Mouse (Mus musculus): ENCODE data around the gene Cmklr1.
A peak's percentile ranks its signal among the peaks of the same experiment; 100 is the strongest.

Gene Cmklr1

DNA sequence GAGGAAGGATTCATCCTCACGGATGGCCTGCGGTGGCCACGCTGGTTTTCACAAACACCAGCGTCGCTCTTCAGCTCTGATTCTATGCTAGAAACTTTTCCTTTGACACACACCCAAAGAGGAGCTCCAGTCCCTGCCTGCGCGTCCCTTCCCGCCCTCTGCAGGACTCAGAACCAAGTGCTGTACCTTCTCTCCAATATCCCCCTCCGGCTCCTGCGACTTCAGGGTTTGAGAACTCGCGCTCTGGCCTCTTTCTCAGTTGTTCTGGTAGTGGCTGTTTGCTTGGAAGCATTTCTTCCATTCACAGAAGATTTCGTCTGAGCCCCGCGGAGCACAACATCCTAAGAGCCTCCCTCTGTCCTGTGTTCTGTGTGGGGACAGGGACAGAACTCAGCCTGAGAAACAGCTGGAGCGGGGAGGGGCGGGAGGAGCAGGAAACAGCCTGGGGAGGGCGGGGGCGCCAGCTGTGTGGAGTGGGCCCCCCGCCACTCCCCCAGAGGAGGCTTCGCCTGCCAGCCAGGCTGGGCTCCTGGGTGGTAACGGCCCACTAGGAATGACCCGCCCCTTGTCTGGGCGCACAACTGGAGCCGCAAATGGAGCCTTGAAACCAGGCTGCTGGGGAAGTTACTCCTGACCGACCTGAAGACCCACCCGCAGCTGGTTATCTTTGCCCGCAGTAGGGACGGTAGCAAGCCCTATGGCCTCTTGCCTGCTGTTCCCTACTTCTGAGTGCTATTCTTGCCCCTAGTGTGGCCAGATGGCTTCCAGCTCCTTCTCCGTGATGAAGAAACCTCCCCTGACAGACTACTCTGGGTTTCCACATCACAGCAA, at the start of gene Cmklr1:
Gene Cmklr1 (minus strand): TSS at position 392 of the 831 bp plus-strand sequence.
- no peak for DNase-seq

DNA sequence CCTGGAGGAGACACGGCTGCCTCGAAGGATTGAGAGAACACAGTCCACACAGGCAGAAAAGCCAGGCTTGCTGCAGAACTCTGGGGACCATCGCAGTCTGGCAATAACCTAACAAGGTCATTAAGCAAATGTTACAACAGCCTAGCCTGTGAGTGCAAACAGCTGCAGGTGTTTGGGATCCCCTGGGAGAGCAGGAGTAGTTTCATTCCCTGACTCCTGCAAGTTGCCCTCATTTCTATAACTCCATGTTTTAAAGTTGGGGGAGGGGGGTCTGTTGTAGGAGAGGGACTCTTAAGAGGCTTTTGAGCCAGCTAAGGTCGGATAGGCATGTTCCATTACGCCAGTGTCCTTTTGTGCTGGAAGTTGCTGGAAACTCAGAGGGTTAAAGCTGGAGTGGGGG, 44.2 kb upstream of the Cmklr1 start:
- DNase-seq = no peak

DNA sequence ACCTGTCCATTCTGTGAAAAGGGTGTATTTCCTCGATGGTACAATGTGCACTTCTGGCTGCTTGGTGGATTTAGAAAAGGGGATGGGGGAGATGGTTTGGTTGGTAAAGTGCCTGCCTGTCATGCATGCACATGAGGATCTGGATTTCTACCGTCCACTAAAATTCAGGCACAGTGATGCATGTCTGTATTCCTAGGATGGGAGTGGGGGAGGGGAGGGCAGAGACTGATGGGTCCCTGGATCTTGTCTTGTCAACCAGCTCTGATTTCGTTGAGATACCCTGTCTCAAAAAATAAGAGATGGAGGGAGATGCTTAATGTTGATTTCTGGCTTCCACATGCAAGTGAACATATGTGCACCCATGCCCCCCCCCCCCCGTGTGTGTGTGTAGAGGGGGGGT, 43.8 kb upstream of the Cmklr1 start:
- no peak for DNase-seq

DNA sequence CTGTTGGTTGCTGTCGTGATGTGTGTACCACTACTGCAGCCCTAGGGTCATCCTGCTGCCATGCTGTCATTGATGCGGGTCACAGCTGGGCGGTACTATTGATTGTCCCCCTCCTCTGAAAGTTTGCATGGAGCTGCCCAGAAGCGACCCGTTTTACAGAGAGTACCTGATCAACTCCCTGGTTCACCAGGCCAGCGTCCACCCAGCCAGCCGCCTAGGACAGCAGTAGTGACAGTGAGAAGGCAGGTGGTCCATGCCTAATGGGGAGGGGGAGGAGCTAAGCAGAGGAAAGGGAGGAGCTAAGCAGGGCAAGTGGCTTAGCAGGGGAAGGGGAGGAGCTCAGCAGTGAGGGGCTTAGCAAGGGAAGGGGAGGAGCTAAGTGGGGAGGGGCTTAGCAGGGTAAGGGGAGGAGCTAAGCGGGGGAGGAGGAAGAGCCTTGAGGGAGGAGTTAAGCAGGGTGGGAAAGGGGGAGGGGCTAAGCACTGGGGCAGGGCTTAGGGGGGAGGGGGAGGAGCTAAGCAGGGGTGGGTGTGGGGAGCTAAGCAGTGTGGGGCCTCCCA, 43.0 kb upstream of the Cmklr1 start:
- DNase-seq = no peak

DNA sequence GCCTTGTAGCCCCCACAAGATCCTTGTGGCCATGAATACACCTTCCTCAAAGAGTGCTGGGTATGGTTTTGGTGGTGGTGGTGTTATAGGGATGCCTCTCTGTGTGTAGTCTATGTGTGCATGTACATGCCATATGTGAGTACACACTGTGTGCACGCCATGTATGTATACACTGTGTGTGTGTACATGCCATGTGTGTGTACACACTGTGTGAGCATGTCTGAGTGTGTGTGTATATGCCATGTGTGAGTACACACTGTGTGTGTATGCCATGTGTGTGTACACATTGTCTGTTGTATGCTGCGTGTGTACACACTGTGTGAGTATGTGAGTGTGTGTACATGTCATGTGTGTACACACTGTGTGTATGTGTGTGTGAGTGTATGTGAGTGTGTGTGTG, 40.6 kb upstream of the Cmklr1 start:
- no peak for DNase-seq

DNA sequence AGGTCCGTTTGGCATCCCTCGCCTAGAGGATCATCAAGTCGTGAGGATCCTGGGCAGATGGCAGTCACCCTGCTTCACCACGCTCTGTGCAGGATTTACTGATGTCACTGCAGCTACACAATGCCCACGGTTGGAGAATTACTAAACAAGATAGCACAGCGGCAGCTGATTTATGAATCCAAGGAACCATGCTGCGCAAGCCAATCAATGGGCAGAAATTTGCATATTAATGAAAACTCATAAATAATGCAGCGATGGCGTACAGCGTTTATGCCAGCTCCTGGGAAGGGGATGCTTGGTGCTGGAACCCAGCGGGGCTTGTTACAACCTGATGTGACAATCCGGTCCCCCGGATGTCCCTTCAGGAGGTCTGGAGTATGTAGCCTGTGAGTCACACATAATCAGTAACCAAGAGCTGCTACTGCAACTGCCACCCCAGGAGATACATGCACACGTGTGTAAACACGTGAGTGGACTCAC, 39.9 kb upstream of the Cmklr1 start:
- peak in 1 of 2 experiments; percentile 39 for DNase-seq

DNA sequence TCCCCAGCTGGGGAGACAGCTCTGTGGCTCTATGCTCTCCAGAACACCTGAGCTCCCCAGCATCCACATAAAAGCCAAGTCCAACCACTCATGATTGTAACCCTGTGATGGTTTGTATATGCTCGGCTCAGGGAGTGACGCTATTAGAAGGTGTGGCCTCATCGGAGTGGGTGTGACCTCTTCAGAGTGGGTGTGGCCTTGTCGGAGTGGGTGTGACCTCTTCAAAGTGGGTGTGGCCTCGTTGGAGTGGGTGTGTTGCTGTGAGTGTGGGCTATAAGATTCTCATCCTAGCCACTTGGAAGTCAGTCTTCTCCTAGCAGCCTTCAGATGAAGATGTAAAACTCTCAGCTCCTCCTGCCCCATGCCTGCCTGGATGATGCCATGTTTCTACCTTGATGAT, 37.3 kb upstream of the Cmklr1 start:
- no peak for DNase-seq

DNA sequence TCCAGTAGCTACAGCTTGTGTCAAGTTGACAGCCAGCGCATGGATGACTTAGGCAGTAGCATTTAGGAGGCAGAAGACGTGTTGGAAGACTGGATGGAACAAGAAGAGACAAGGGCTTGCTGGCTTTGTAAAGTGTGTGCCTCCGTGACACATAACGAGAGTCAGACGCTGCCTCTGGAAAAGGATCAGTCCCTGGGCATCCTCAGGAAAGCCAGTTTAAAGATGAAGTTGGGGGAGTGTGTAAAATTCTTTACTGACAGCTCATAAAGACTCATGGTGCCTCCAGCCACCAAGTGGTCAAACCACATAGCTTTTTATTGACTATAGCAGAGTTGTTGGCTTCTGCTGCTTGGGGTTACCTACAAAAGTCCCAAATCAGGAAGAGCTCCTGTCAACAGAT, 35.2 kb upstream of the Cmklr1 start:
- no peak for DNase-seq

DNA sequence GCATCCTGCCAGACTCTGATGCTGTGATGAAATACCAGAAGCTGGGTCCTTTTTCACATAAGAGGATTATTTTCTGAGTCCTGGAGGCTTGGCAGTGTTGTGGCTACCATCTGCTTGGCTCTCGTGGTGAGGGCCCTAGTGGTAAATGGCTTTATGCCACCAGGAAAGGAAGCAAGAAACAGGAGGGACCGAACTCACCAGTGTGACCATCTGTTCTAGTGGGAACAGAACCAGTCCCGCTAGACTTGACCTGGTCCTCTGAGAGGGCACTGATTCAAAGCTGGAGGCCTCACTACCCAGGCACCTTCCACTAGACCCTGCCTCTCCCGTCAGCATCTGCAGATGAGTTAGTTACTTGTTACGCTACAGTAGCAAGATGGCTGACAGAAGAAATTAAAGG, 33.0 kb upstream of the Cmklr1 start:
- DNase-seq = peak; percentile 81 to 83

DNA sequence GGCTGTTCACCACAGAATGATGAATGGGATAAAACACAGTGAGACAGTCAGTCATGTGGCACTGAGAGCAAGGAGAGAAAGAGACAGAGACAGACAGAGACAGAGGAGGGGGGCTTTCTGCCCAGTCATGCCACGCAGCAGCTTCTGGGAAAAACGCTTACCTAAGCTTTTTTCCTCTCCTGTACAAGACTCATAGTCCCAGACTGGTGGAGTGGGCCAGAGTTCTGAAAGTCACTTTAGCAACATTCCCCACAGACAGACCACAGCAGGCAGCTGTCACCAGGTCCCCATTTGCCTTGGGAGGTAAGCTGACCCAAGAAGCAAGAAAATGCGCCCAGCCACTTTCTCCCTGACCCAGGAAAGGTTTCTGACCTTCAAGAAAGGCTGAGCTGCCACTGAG, 32.2 kb upstream of the Cmklr1 start:
- no peak for DNase-seq

DNA sequence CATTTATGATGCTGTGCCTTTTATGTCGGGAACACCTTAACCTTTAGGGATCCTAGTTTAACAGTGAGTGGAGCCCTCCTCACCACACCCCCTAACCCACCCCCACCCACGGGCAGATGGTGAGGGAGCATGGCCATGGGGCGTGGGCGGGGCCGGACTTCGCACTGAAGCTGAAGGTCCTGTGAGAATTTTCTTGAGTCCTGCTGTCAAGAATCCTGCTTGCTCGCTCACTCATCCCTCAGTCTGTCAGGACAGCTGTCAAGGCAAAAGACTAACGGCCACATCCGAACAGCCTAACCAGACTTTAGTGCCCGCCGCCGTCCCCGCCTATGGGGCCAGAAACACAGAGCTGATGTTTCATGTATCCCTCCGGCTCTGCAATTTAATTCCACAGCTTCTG, 31.0 kb upstream of the Cmklr1 start:
- peak in 1 of 2 experiments; percentile 50 for DNase-seq

DNA sequence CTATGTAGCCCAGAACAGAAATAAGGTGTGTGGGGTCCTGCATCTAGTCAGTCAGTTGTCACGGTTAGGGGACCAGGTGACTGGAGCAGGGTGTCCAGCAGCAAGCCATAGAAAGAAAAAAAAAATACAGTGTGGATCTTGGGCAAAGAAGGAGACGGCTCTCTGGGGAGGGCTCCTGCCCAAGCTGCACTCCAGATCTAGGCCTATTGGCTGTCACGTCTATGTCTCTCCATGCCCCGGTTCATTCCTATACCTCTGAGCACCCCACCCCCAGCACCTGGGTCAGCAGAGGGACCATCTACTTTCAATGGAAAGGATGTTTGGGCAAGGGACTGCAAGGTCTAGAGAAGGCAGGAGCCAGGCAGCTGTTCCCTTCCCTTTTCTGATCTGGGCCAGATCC, 29.3 kb upstream of the Cmklr1 start:
- DNase-seq = no peak

DNA sequence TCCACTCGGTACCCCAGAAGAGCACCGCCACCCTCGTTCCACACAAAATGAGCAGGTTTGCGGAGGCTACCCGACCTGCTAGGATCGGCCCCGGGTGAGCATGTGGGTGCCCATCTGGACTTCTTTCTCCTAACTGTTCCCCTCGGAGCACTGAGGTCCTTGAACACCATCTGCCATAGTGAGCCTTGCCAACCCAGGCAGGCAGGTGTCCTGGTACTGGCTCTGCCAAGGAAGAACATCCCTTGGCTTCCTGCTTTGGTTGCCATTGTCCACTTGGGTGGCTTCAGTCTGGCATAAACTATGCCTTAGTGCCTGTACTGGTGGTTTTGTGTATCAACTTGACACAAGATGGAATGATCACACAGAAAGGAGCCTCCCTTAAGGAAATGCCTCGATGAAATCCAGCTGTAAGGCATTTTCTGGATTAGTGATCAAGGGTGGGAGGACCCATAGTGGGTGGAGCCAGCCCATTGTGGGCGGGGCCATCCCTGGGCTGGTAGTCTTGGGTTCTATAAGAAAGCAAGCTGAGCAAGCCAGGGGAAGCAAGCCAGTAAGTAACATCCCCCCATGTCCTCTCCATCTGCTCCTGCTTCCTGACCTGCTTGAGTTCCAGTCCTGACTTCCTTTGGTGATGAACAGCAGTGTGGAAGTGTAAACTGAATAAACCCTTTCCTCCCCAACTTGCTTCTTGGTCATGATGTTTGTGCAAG, 28.7 kb upstream of the Cmklr1 start:
- peak; percentile 96 to 98 for DNase-seq

DNA sequence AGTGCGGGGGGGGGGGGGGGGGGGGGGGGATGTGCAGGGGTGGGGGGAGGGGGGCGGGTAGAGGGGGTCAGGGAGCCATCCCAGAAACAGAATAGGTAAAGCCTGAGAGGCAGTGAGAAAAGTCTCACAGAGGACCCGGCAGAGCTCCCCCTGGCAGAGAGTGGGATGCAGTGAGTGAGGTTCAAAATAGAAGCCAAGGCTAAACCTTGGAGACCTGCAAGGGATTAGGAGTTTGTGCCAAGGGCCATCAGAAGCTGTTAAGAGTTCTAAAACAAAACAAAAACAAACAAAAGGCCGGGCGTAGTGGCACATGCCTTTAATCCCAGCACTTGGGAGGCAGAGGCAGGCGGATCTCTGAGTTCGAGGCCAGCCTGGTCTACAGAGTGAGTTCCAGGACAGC, 27.3 kb upstream of the Cmklr1 start:
- DNase-seq = no peak

DNA sequence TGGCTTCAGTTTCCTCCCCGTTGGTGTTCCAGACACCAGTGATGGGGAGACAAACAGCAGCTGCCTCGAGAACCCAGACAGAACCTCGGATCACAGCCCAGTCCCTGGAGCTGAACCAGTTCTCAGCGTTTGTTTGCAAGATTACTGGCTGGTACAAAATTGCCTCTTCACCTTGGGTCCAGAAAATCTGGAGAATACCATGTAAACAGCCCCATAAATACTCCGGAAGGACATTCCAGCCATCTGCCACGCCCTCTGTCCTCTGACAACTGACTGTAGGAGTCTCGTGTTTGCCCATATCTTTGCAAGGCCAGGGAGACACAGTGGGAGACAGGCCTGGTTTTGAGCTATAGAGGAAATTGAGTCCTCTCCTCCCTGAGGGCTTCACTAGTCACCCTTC, 24.6 kb upstream of the Cmklr1 start:
- peak in 1 of 2 experiments; percentile 33 for DNase-seq

DNA sequence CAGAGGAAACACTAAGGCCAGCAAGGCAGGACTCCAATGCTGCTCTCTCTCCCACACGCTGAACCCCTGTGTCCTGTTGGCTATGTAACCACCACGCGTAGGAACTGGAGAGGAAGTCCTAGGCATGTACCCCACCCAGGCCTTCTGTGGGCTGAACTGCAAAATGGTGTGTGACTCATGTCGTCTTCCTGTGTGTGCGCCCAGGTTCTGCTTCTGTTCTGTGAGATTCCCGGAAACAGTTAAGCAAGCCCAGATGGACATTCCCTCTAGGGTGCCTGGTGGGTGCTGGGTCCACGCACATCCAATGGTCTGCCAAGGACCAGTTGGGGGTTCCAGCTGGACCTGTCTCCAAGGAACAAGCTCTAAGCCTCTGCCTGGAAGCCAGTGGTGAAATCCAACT, 22.2 kb upstream of the Cmklr1 start:
- no peak for DNase-seq

DNA sequence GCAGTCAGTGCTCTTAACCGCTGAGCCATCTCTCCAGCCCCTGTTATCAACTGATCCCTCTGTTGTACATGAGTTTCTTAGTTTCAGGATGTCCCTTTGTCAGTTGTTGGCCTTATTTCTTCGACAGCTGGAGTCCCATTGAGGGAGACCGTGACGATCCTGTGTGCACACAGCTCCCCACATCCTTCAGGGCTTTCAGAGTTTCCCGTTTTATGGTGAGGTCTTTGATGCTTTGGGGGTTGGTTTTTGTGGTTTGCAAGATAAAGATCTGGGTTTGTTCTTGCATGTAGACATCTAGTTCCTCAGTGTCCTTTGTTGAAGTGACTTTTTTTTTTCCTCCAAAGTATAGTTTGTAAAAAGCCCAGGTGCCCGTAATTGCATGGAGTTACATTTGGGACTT, 20.4 kb upstream of the Cmklr1 start:
- DNase-seq = no peak

DNA sequence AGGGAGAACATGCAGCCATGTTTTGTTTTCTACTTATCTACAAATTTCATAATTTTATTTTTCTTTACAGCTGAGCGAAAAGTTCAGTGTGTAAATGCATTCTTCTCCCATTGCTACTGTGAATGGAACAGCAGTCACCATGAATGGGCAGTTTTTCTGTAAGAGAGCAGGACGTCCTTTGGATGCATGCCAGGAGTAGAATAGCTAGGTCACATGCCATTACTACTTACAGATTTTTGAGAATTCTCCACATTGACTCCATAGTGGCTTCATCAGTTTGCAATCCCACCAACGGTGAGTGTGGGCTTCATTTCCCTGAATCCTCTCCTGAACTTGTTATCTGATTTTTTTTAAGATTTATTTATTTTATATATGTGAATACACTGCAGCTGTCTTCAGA, 19.9 kb upstream of the Cmklr1 start:
- DNase-seq = no peak

DNA sequence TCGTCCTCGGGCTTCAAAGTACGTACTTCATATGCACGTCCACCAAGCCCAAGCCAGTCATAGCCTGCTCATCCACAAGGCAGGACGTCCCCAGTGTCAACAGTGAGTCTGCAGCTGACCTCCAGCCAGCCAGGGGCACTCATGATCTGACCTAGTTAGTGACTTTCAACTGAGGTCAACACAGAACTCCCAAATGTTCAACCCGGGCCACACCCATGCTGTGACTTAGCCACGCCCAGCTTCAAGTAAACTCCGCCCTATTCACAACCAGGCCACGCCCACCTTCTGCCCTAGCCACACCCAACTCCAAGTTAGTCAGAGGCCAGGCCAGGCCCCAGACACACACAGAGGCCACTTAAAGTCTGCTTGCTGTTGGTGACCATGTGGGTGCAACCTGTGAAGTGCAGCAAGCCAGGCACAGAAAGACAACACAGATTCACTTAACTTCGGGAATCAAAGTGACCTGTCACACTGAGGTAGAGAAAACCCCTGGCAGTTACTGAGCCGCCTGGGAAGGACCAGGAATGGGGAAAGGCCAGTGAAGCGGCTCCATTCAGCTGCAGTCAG, 14.5 kb upstream of the Cmklr1 start:
- no peak for DNase-seq

DNA sequence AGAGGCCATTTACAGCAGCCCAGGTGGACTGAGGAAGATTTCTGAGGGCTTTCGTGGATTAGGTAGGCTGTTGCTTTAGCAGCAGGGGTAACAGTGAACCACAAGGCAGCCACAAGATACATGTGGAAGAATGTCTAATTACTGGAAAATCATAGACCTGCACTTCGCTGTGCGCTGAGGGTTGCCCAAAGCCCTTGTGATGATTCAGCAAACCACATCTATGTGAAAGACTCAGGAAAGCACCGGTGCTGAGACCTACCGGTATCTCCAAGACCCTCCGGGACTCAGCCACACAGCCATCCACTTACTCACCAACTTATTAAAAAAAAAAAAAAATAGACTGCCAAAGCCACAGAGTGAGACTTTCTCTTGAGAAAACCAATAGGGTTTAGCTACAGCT, 13.9 kb upstream of the Cmklr1 start:
- DNase-seq = no peak

DNA sequence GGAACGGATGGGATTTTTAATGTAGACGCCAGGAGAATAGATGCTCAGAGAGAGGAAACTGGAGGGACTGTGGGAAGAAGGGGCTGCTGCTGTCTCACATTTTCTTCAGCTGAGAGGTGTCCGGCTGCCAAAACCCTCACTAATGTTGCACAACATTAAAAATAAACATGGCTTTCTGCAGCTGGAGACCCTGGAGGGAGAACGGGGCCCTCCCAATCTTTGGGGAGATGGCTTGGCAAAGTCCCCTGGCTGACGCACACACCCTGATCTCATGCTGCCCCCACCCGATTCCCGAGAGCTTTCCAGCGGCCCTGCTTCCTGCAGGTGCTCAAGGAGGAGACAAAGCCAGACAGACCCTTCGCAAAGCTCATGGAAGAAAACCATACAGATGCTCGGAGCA, 10.6 kb upstream of the Cmklr1 start:
- no peak for DNase-seq

DNA sequence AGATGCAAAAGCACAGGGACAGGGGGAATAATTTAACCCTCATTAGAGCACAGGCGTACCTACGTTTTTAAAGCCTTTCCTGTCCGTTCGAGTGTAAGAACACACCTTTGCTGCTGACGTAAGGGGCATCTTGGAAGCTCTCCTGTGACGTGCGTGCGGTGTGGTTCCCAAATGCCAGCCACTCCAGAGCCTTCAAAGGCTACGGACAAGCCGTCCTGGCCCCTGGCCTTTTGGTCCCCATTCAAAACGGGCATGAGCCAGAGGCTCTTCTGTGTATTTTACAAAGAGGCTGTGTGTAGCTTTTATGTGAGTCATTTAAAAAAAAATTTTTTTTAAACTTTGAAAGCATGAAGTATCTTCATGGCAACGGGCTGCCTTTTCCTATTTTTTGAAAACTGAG, 4.6 kb upstream of the Cmklr1 start:
- DNase-seq = no peak

DNA sequence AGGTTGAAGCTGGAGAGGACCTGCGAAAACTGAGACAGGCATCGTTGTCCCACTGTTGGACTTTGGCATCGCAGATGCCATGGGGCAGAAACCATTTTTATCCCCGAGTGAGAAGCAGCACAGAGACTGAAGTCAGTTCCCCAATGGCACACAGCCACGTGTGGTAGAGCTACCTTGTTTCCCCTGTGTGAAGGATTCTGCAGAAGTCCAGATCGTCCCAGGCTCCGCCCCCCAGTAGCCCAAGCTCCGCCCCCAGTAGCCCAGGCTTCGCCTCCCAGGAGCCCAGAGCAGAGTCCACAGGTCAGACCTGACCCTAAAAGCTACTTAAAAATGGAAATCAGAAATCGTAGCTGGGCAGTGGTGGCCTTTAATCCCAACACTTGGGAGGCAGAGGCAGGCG, 4.0 kb upstream of the Cmklr1 start:
- no peak for DNase-seq

DNA sequence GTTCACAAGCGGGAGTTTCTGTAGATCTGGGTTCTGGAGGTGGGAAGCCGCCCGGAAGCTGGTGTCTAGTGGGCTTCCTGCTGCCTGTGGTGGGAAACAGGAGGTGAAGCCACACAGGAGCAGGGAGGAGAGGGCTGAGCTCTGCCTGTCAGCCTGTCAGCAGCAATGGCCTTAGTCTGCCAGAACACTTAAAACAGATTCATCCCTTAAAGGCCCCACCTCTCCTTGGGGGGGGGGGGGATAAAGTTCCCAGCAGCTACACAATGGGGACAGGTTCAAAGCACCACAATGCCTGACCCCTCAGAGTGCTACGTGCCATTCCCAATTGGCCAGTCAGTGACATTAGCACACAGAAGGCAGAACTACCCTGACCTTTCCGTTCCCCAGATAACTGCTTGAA, 2.0 kb upstream of the Cmklr1 start:
- DNase-seq = no peak
